Mouse (Mus musculus): ENCODE measurements around the gene Zbtb25. TPM values are rescaled to one million over a fixed set of nuclear protein-coding genes. Genes with fewer than 3 reads are reported as not detected.

Zbtb25 gene
- polyA plus RNA-seq, 1 experiment from 2014 or later, result 17.5 TPM

- no peaks in the 10 kb centered on the region for H3K9me3 ChIP-seq (ENCODE audit: control insufficient read depth, low read length)
- 89% methylated on average over 3 of the region's 3 CpGs for WGBS
- H3K36me3 ChIP-seq (ENCODE audit: control insufficient read depth, insufficient read depth, low read length), result no peaks in the 10 kb centered on the region
- no peak overlapping the region for H3K27ac ChIP-seq (ENCODE audit: low read depth, low read length)
- DNase-seq (ENCODE audit: low spot score) (no peak), ATAC-seq (ENCODE audit: insufficient read depth, low FRiP score, low TSS enrichment) (no peak)
- no peak overlapping the region for H3K4me2 ChIP-seq (ENCODE audit: low read depth)
- no peak overlapping the region for H3K9ac ChIP-seq (ENCODE audit: low read length)
- H3K4me3 ChIP-seq (ENCODE audit: low read depth, low read length), result no peak overlapping the region
- no peaks in the 10 kb centered on the region for H3K27me3 ChIP-seq (ENCODE audit: control insufficient read depth, insufficient read depth, low read length)
- H3K4me1 ChIP-seq (ENCODE audit: control insufficient read depth, insufficient read depth, low read length), result peaks cover 20% of the 10 kb centered on the region
Observed at GRCm38 (mm10) chr12:76366276-76366675, 3.1 kb downstream of the Zbtb25 start.

DNA sequence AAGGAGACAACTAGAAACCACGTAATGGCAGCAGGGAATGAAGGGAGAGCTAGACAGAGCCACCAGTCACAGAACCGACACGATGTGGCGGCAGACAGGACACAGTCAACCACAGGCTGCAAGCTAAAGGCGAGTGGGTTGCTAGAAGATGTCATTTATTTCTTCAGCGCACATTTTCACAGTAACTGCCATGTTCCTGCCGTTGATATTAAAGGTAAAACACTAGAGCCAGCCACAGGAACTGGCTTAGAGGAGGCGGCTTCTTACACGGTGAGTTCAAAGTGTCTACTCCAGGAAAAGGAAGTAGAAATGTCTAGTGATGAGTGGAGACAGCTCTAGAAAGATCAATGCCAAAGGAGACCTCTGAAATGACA, 7.1 kb downstream of the Zbtb25 start:
- Histone ChIP-seq H3K27ac (ENCODE audit: low read depth, low read length) (no peak overlapping the region), H3K9ac (ENCODE audit: low read length) (no peak overlapping the region), H3K9me3 (ENCODE audit: control insufficient read depth, low read length) (no peaks in the 10 kb centered on the region), H3K4me2 (ENCODE audit: low read depth) (no peak overlapping the region), H3K36me3 (ENCODE audit: control insufficient read depth, insufficient read depth, low read length) (no peaks in the 10 kb centered on the region), H3K27me3 (ENCODE audit: control insufficient read depth, insufficient read depth, low read length) (no peaks in the 10 kb centered on the region), H3K4me3 (ENCODE audit: low read depth, low read length) (no peak overlapping the region), H3K4me1 (ENCODE audit: control insufficient read depth, insufficient read depth, low read length) (peaks cover 6% of the 10 kb centered on the region)
- no peak for DNase-seq (ENCODE audit: low spot score)
- WGBS, result 93% methylated on average over 9 of the region's 9 CpGs
- no peak for ATAC-seq (ENCODE audit: insufficient read depth, low FRiP score, low TSS enrichment)

GRCm38 (mm10) chr12:76361405-76362302, 7.7 kb downstream of the Zbtb25 start:
- no peak for DNase-seq (ENCODE audit: low spot score)
- no peak for ATAC-seq (ENCODE audit: insufficient read depth, low FRiP score, low TSS enrichment)
- Histone ChIP-seq H3K9ac (ENCODE audit: low read length) (no peak overlapping the region), H3K4me2 (ENCODE audit: low read depth) (no peak overlapping the region), H3K4me3 (ENCODE audit: low read depth, low read length) (no peak overlapping the region), H3K36me3 (ENCODE audit: control insufficient read depth, insufficient read depth, low read length) (no peaks in the 10 kb centered on the region), H3K4me1 (ENCODE audit: control insufficient read depth, insufficient read depth, low read length) (no peaks in the 10 kb centered on the region; the same call in 1 of the 2 replicates), H3K9me3 (ENCODE audit: control insufficient read depth, low read length) (no peaks in the 10 kb centered on the region), H3K27me3 (ENCODE audit: control insufficient read depth, insufficient read depth, low read length) (no peaks in the 10 kb centered on the region), H3K27ac (ENCODE audit: low read depth, low read length) (no peak overlapping the region)
- WGBS, result 75% methylated on average over 9 of the region's 9 CpGs

GRCm38 (mm10) chr12:76360868-76361267, 8.5 kb downstream of the Zbtb25 start:
- H3K4me2 ChIP-seq (ENCODE audit: low read depth), result no peak overlapping the region
- DNase-seq (ENCODE audit: low spot score) (no peak), ATAC-seq (ENCODE audit: insufficient read depth, low FRiP score, low TSS enrichment) (no peak)
- H3K9ac ChIP-seq (ENCODE audit: low read length), result no peak overlapping the region
- H3K4me3 ChIP-seq (ENCODE audit: low read depth, low read length), result no peak overlapping the region
- H3K27me3 ChIP-seq (ENCODE audit: control insufficient read depth, insufficient read depth, low read length), result no peaks in the 10 kb centered on the region
- no peaks in the 10 kb centered on the region for H3K9me3 ChIP-seq (ENCODE audit: control insufficient read depth, low read length)
- 56% methylated on average over 1 of the region's 1 CpGs for whole genome bisulfite sequencing
- H3K4me1 ChIP-seq (ENCODE audit: control insufficient read depth, insufficient read depth, low read length), result no peaks in the 10 kb centered on the region
- H3K27ac ChIP-seq (ENCODE audit: low read depth, low read length), result no peak overlapping the region
- no peaks in the 10 kb centered on the region for H3K36me3 ChIP-seq (ENCODE audit: control insufficient read depth, insufficient read depth, low read length)

DNA sequence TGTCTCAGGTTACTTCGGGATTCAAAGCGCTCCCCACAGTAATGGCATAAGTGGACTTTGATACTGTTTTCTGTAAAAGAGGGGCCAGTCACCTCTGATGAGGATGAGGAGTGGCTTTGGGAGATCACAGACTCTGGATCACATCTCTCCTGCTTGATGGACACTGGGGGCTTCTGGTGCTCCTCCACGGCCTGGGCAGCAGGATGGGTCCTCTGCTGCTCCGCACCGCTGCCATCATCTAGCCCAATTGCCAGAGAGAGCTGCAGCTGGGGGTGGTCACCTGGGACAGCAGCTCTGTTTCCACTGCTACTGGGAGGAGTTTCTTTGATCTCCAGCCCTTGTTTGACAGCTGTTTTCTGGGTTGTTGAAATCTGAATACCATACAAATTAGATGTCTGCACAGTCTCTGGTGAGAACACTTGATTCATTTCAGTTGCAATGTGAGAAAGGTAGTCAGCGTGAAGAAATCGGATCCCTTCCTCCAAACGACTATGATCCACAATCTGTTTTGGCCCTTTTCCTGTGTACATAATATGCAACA, 19.7 kb downstream of the Zbtb25 start:
- 0 out of 2 replicates have a peak, but pooled peaks cover 2% of the 10 kb centered on the region for H3K36me3 ChIP-seq (ENCODE audit: control insufficient read depth, insufficient read depth, low read length)
- H3K9me3 ChIP-seq (ENCODE audit: control insufficient read depth, low read length), result no peaks in the 10 kb centered on the region
- 80% methylated on average over 8 of the region's 8 CpGs for WGBS

GRCm38 (mm10) chr12:76345759-76346455, 23.5 kb downstream of the Zbtb25 start:
- Histone ChIP-seq H3K36me3 (ENCODE audit: control insufficient read depth, insufficient read depth, low read length) (0 out of 2 replicates have a peak, but pooled peaks cover 2% of the 10 kb centered on the region), H3K4me1 (ENCODE audit: control insufficient read depth, insufficient read depth, low read length) (no peaks in the 10 kb centered on the region), H3K9ac (ENCODE audit: low read length) (no peak overlapping the region), H3K4me3 (ENCODE audit: low read depth, low read length) (no peak overlapping the region), H3K27ac (ENCODE audit: low read depth, low read length) (no peak overlapping the region), H3K4me2 (ENCODE audit: low read depth) (no peak overlapping the region), H3K27me3 (ENCODE audit: control insufficient read depth, insufficient read depth, low read length) (no peaks in the 10 kb centered on the region), H3K9me3 (ENCODE audit: control insufficient read depth, low read length) (no peaks in the 10 kb centered on the region)
- DNase-seq (ENCODE audit: low spot score) (no peak), ATAC-seq (ENCODE audit: insufficient read depth, low FRiP score, low TSS enrichment) (no peak)
- WGBS, result 78% methylated on average over 5 of the region's 6 CpGs

More for the DNA sequence above, 19.7 kb downstream of the Zbtb25 start:
- no peak overlapping the region for H3K4me2 ChIP-seq (ENCODE audit: low read depth)
- ATAC-seq (ENCODE audit: insufficient read depth, low FRiP score, low TSS enrichment), result no peak
- no peak for DNase-seq (ENCODE audit: low spot score)
- no peaks in the 10 kb centered on the region for H3K4me1 ChIP-seq (ENCODE audit: control insufficient read depth, insufficient read depth, low read length)
- H3K27me3 ChIP-seq (ENCODE audit: control insufficient read depth, insufficient read depth, low read length), result no peaks in the 10 kb centered on the region
- H3K9ac ChIP-seq (ENCODE audit: low read length), result no peak overlapping the region
- no peak overlapping the region for H3K4me3 ChIP-seq (ENCODE audit: low read depth, low read length)
- no peak overlapping the region for H3K27ac ChIP-seq (ENCODE audit: low read depth, low read length)

DNA sequence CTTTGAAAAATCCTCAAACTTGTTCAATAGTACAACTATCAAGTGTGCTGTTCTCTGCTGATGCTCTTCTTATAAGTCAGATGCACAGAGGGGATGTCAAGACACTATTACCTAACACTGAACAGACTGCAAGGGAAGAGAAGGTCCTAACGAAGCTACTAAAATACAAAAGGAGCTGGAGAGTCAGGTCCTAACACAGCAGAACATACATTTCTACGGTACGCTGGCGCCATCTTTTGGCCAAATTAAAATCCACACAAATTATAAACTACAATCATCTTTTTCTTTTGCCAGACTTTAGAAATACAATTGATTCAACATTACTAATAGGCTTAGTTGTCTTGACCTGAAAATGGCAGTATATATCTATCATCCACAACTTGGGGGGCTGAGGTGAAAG, 28.3 kb downstream of the Zbtb25 start:
- no peaks in the 10 kb centered on the region for H3K36me3 ChIP-seq (ENCODE audit: control insufficient read depth, insufficient read depth, low read length)
- 12% methylated on average over 4 of the region's 4 CpGs for WGBS
- H3K27me3 ChIP-seq (ENCODE audit: control insufficient read depth, insufficient read depth, low read length), result no peaks in the 10 kb centered on the region
- no peaks in the 10 kb centered on the region for H3K4me1 ChIP-seq (ENCODE audit: control insufficient read depth, insufficient read depth, low read length)
- no peak overlapping the region for H3K4me2 ChIP-seq (ENCODE audit: low read depth)
- ATAC-seq (ENCODE audit: insufficient read depth, low FRiP score, low TSS enrichment) (no peak), DNase-seq (ENCODE audit: low spot score) (peak; percentile 35)
- H3K27ac ChIP-seq (ENCODE audit: low read depth, low read length), result no peak overlapping the region
- no peaks in the 10 kb centered on the region for H3K9me3 ChIP-seq (ENCODE audit: control insufficient read depth, low read length)
- H3K9ac ChIP-seq (ENCODE audit: low read length), result no peak overlapping the region
- H3K4me3 ChIP-seq (ENCODE audit: low read depth, low read length), result no peak overlapping the region

DNA sequence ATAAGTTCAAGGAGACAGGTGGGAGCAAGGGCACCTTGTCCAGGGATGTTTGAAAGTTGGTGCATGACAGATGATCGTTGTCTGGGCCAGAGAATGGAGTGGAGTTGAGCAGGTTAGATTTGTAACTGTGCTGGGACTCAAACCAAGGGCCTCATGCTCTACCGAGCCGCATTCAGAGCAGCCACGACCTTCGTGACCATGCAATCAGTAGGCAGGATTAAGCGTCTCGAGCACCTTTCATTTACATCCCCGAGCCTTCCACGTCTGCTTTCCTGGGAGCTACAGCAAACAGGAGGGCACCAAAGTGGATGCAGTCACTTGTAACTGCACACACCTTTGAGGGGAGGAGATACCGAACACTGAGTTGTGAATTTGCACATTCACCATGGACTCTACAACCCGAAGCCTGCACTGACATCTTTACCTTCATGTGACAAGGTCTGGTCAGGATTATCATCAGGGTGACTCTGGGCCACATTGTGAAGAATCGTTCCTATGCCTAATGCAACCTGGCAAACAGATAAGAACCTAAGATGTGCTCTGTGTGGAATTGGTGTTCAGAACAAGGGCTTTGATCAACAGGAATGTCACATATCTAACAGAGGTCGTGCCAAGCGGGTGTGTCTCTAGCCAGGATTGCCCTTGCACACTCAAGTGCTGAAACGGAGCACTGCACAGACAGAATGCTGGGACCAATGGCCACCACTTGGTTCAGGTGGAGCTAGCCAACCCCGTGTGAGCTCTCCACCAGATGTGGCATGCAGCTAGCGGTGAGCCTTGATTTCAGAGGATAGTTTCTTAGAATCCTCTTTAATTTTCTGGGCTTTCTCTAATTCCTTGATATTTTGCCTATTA, 33.1 kb downstream of the Zbtb25 start:
- Histone ChIP-seq H3K36me3 (ENCODE audit: control insufficient read depth, insufficient read depth, low read length) (no peaks in the 10 kb centered on the region), H3K4me2 (ENCODE audit: low read depth) (no peak overlapping the region), H3K27ac (ENCODE audit: low read depth, low read length) (no peak overlapping the region), H3K9me3 (ENCODE audit: control insufficient read depth, low read length) (no peaks in the 10 kb centered on the region), H3K4me3 (ENCODE audit: low read depth, low read length) (no peak overlapping the region), H3K9ac (ENCODE audit: low read length) (no peak overlapping the region), H3K4me1 (ENCODE audit: control insufficient read depth, insufficient read depth, low read length) (no peaks in the 10 kb centered on the region), H3K27me3 (ENCODE audit: control insufficient read depth, insufficient read depth, low read length) (no peaks in the 10 kb centered on the region)
- ATAC-seq (ENCODE audit: insufficient read depth, low FRiP score, low TSS enrichment) (no peak), DNase-seq (ENCODE audit: low spot score) (no peak)
- WGBS, result 86% methylated on average over 17 of the region's 17 CpGs
